Mouse (Mus musculus): ENCODE data around the gene Slc15a4. TPM values are rescaled to one million over a fixed set of nuclear protein-coding genes. Genes with fewer than 3 reads are reported as not detected.

Slc15a4 gene
- polyA plus RNA-seq, 1 experiment: 7.9 TPM

DNA sequence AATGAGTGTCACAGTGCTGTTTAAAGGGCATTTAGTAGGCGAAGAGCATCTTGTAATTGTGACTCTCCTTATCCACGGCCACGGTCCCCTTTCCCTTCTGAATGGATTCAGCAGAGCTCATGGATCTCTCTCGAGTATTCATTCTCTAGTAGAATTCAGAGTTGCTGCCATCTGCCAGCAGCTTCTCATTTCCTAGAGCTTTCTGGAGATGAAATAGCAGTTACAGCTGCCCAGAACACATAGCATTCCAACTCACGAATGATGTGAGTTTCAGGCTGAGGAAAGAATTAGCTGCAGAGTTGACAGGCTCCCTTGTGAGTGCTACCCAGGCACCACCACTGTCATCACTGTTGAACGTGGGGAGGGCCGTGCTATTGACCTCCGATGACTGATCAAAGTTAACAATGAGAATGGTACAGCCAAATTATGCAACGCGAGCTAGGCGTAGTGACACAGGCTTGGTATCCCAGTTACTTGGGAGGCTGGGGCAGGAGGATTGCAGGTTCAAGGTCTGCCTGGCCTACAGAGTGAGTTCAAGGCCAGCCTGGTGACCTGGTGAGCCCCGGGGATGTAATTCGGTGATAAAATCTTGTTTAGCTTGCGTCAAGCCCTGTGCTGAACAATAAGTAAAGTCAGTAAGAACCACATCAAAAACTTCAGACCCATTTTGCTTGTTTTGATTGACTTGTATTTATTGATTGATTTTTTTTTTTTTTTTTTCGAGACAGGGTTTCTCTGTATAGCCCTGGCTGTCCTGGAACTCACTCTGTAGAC is 8.7 kb upstream of the Slc15a4 start:
- Histone ChIP-seq H3K4me1 (no peaks in the 10 kb centered on the region), H3K9me3 (peaks cover 72% of the 10 kb centered on the region), H3K36me3 (replicated peaks; ENCODE audit: low read length) (no peaks in the 10 kb centered on the region), H3K27me3 (replicated peaks) (no peaks in the 10 kb centered on the region), H3K4me3 (replicated peaks) (peak overlapping the region; percentile 48)
- TF ChIP-seq FLI1 (IDR thresholded peaks at IDR 0.05; ENCODE audit: low read length): no peak
- TF ChIP-seq GATA1 (IDR thresholded peaks at IDR 0.05; ENCODE audit: borderline replicate concordance, low read length): no peak

DNA sequence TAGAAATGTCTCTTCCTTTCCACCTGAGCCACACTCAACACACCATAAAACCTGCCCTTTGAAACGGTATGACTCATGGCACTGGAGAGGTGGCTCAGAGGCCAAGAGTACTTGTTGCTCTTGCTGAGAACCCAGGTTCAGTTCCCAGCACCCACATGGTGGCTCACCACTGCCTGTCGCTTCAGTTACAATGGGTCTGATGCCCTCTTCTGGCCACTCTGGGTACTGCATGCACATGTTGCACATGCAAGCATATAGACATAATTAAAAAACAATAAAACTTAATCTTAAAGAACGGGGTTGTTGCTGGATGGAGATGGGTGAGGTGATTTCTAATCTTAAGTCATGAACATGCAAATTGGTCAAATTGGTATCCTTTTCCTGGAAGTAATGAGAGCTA is 7.7 kb upstream of the Slc15a4 start:
- Histone ChIP-seq H3K4me3 (replicated peaks) (peak overlapping the region; percentile 35), H3K4me1 (no peaks in the 10 kb centered on the region), H3K27me3 (replicated peaks) (no peaks in the 10 kb centered on the region), H3K36me3 (replicated peaks; ENCODE audit: low read length) (no peaks in the 10 kb centered on the region), H3K9me3 (peaks cover 70% of the 10 kb centered on the region)
- TF ChIP-seq FLI1 (IDR thresholded peaks at IDR 0.05; ENCODE audit: low read length): no peak
- no peak for TF ChIP-seq GATA1 (IDR thresholded peaks at IDR 0.05; ENCODE audit: borderline replicate concordance, low read length)

DNA sequence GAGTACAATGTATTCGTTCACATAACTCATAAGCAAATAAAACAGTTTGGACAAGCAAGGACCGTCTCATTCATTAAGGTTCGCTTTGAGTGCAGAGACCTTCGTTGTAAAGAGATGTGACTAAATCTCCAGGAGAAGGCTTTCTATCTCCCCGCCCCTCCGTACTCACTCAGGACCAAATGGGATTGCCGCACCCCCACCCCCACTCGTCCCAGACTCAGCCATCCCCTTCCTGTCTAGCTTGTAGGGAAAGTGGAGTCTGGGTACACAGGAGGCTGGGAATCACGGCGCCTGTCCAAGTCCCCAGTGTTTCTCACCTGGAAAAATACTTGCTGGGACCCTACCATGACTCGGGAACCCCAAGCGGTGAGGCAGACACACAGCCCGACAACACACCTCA is 6.9 kb upstream of the Slc15a4 start:
- TF ChIP-seq FLI1 (IDR thresholded peaks at IDR 0.05; ENCODE audit: low read length): no peak
- TF ChIP-seq GATA1 (IDR thresholded peaks at IDR 0.05; ENCODE audit: borderline replicate concordance, low read length): no peak
- H3K4me1 ChIP-seq: no peaks in the 10 kb centered on the region
- H3K36me3 ChIP-seq (replicated peaks; ENCODE audit: low read length): no peaks in the 10 kb centered on the region
- H3K9me3 ChIP-seq: peaks cover 66% of the 10 kb centered on the region
- H3K27me3 ChIP-seq (replicated peaks): no peaks in the 10 kb centered on the region
- no peak overlapping the region for H3K4me3 ChIP-seq (replicated peaks)

DNA sequence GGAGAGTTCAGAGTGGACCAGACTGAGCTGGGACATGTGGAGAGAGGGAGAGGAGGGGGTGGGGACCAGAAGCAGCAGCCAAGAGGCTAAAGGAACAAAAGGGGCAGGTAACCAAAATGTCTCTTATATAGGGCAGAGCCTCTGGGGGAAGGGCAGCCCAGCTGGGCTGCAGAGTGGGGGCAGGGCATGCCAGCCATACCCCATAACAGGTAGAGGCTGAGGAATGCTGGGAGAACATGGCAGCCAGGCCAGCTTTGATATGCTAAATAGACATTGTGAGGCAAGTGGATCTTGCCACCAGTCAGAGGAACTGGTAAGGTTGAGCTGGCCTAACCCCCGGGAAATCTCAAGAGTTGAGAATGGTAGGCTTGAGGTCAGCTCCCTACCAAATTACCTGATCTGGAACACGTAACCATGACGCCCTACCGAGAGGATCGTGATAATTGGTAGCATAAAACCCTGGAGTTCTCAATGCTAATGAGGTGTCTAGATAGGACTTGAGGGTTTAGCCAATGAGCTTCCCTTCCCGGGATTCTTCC is 6.4 kb upstream of the Slc15a4 start:
- peaks cover 62% of the 10 kb centered on the region for H3K9me3 ChIP-seq
- no peaks in the 10 kb centered on the region for H3K27me3 ChIP-seq (replicated peaks)
- no peaks in the 10 kb centered on the region for H3K36me3 ChIP-seq (replicated peaks; ENCODE audit: low read length)
- TF ChIP-seq GATA1 (IDR thresholded peaks at IDR 0.05; ENCODE audit: borderline replicate concordance, low read length): no peak
- H3K4me3 ChIP-seq (replicated peaks): no peak overlapping the region
- H3K4me1 ChIP-seq: no peaks in the 10 kb centered on the region

DNA sequence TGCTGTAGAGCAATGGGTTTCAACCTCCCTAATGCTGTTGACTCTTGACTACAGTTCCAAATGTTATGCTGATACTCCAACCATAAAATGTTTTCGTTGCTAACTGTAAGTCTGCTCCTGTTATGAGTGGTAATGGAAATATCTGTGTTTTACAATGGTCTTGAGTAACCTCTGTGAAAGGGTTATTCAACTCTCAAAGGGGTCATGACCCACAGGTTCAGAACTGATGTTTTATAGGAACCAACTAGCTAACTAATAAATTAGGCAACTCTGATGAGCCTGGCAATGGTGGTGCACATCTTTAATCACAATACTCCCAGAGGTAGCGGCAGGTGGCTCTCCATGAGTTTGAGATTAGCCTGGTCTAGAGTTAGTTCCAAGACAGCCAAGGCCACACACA is 5.5 kb upstream of the Slc15a4 start:
- no peak overlapping the region for H3K4me3 ChIP-seq (replicated peaks)
- no peaks in the 10 kb centered on the region for H3K4me1 ChIP-seq
- H3K27me3 ChIP-seq (replicated peaks): peaks cover 8% of the 10 kb centered on the region
- no peak for TF ChIP-seq GATA1 (IDR thresholded peaks at IDR 0.05; ENCODE audit: borderline replicate concordance, low read length)
- TF ChIP-seq FLI1 (IDR thresholded peaks at IDR 0.05; ENCODE audit: low read length): no peak
- H3K9me3 ChIP-seq: peaks cover 61% of the 10 kb centered on the region
- no peaks in the 10 kb centered on the region for H3K36me3 ChIP-seq (replicated peaks; ENCODE audit: low read length)

DNA sequence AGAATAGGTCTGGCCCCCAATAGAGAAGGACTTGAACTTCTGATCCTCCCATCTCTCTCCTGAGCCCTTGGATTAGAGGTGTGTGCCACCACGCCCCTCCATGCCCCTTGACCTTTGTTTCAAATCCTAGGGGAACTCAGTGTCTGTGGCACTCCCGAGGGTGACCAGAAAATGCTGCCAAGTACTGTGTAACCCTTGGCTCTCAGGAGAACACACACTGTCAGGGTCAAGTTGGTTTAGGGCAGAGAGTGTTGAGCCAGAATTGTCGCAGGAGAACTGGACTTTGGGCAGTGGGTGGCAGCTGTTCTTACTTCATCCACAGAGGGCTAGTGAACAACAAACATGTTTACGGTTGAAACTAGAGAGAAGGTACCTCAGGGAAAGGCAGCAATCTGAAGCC is 4.9 kb upstream of the Slc15a4 start:
- Histone ChIP-seq H3K4me1 (peaks cover 1% of the 10 kb centered on the region; the same call in 1 of the 2 replicates), H3K36me3 (replicated peaks; ENCODE audit: low read length) (no peaks in the 10 kb centered on the region), H3K4me3 (replicated peaks) (no peak overlapping the region), H3K27me3 (replicated peaks) (peaks cover 12% of the 10 kb centered on the region), H3K9me3 (peaks cover 59% of the 10 kb centered on the region)
- no peak for TF ChIP-seq GATA1 (IDR thresholded peaks at IDR 0.05; ENCODE audit: borderline replicate concordance, low read length)
- TF ChIP-seq FLI1 (IDR thresholded peaks at IDR 0.05; ENCODE audit: low read length): no peak

DNA sequence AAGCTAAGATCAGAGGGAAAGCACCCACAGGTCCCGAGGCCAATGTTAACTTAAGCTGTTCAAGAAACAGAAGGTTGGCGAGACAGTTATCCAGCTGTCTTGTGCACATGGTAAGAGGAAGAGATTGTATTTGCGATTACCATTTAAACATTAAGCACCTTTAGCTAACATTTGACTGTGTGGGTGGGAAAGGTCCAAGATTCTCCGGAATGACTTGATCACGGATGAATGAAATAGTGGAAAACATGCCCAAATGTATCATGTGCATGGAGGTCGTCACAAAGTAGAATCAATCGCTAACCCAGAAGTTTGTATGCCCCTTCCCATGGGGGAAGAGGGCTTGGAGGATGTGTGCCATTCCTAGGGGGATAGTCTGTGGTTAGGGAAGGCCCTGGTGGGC is 969 bp upstream of the Slc15a4 start:
- peaks cover 36% of the 10 kb centered on the region for H3K27me3 ChIP-seq (replicated peaks)
- TF ChIP-seq GATA1 (IDR thresholded peaks at IDR 0.05; ENCODE audit: borderline replicate concordance, low read length) (no peak), FLI1 (IDR thresholded peaks at IDR 0.05; ENCODE audit: low read length) (no peak)
- H3K36me3 ChIP-seq (replicated peaks; ENCODE audit: low read length): no peaks in the 10 kb centered on the region
- H3K4me1 ChIP-seq: peaks cover 7% of the 10 kb centered on the region; the same call in 1 of the 2 replicates
- no peak overlapping the region for H3K4me3 ChIP-seq (replicated peaks)
- peaks cover 29% of the 10 kb centered on the region for H3K9me3 ChIP-seq

DNA sequence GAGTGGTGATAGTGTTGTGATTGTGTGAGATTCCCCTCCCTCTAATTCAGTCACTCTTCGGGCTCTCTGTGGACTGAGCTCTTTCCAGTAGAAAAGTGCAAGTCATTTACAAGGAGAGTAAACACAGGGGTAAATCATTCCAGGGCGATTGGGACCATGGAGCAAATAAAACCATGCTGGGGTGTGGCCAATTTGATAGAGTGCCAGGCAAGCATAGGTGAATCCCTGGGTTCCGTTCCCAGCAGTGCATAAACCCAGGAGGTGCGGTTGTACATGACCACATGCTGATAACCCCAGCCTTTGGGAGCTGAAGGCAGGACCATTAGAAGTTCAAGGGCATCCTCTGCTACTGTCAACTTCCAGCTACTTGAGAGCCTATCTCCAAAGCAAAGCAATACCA is 491 bp upstream of the Slc15a4 start:
- Histone ChIP-seq H3K27me3 (replicated peaks) (peaks cover 36% of the 10 kb centered on the region), H3K9me3 (peaks cover 31% of the 10 kb centered on the region), H3K4me3 (replicated peaks) (no peak overlapping the region), H3K4me1 (peaks cover 7% of the 10 kb centered on the region; the same call in 1 of the 2 replicates), H3K36me3 (replicated peaks; ENCODE audit: low read length) (no peaks in the 10 kb centered on the region)
- no peak for TF ChIP-seq GATA1 (IDR thresholded peaks at IDR 0.05; ENCODE audit: borderline replicate concordance, low read length)
- no peak for TF ChIP-seq FLI1 (IDR thresholded peaks at IDR 0.05; ENCODE audit: low read length)

DNA sequence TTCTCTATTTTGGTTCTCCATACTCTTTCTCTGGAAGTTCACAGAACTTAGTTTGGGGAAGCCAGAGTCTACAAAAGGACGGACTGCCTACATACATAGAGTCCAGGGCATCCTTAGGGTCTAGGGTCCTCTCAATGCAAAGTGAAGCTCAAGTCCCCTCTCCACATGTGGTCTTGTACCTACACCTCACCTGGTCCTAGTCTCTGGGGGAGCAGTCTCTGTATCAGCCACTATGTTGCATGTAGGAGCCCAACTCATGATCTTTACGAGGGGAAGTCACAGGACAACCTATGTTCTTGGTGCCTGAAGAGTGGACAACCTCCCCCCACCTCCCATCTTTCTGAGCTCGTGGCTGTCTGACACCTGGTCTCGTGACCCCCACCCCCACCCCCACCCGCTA is 1.0 kb downstream of the Slc15a4 start:
- TF ChIP-seq GATA1 (IDR thresholded peaks at IDR 0.05; ENCODE audit: borderline replicate concordance, low read length): no peak
- no peak for TF ChIP-seq FLI1 (IDR thresholded peaks at IDR 0.05; ENCODE audit: low read length)

DNA sequence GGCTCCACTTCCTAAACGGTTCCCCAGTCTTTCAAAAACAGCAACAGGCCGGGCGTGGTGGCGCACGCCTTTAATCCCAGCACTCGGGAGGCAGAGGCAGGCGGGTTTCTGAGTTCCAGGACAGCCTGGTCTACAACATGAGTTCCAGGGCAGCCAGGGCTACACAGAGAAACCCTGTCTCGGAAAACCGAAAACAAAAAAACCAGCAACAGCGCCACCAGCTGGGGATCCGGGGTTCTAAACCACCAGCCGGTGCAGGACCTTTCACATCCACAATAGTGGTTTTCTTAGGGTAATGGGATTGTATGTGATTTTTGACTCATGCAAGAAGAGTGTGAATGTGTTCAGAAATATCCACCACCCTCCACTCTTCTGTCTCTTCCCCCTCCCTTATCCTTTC is 5.5 kb downstream of the Slc15a4 start:
- peaks cover 2% of the 10 kb centered on the region; the same call in 1 of the 2 replicates for H3K4me1 ChIP-seq

More for the DNA sequence above, 1.0 kb downstream of the Slc15a4 start:
- peak overlapping the region; percentile 42 for H3K4me3 ChIP-seq (replicated peaks)
- H3K4me1 ChIP-seq: peaks cover 7% of the 10 kb centered on the region; the same call in 1 of the 2 replicates
- no peaks in the 10 kb centered on the region for H3K36me3 ChIP-seq (replicated peaks; ENCODE audit: low read length)
- peaks cover 36% of the 10 kb centered on the region for H3K27me3 ChIP-seq (replicated peaks)
- peaks cover 35% of the 10 kb centered on the region for H3K9me3 ChIP-seq

More for the DNA sequence above, 5.5 kb downstream of the Slc15a4 start:
- peaks cover 27% of the 10 kb centered on the region for H3K9me3 ChIP-seq
- H3K27me3 ChIP-seq (replicated peaks): peaks cover 21% of the 10 kb centered on the region
- no peaks in the 10 kb centered on the region for H3K36me3 ChIP-seq (replicated peaks; ENCODE audit: low read length)
- TF ChIP-seq FLI1 (IDR thresholded peaks at IDR 0.05; ENCODE audit: low read length): no peak
- TF ChIP-seq GATA1 (IDR thresholded peaks at IDR 0.05; ENCODE audit: borderline replicate concordance, low read length): no peak
- H3K4me3 ChIP-seq (replicated peaks): no peak overlapping the region

All from megakaryocyte, embryonic 14.5 days (primary cell).